Mouse (Mus musculus) right cerebral cortex, postnatal 4 days (tissue): ENCODE measurements around the gene Alkbh6.
A peak's percentile ranks its signal among the peaks of the same experiment; 100 is the strongest.

Experiments
- DNase-seq: peaks from one replicate; pipeline ENCODE4 v3.0.0-alpha.2; 2022

Alkbh6 gene

GRCm38 (mm10) chr7:30308076-30309005, at the start of gene Alkbh6:
Alkbh6 (plus strand) TSS chr7:30308717.
- peak; percentile 88 for DNase-seq

DNA sequence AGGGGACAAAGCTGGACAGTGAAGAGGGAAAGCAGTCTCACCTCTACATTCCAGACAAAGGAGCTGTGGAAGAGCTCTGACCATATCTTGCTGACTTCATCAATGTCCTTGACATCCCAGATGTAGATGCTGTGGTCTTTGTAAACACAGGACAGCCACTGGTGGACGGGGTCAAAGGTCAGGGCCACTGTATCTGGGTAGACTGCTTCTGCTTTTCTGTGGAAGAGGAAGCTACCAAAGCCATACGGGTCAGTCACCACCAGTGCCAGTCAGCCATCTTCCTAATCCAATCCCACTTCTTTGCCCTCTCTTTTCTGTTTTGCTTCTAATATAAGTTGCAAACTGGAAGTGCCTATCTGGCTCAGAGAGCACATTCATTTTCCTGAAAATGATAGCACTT, 43.5 kb upstream of the Alkbh6 start:
- DNase-seq, result no peak

- DNase-seq, result no peak
These were observed 43.0 kb upstream of the Alkbh6 start for GRCm38 (mm10) chr7:30265531-30265930.

DNA sequence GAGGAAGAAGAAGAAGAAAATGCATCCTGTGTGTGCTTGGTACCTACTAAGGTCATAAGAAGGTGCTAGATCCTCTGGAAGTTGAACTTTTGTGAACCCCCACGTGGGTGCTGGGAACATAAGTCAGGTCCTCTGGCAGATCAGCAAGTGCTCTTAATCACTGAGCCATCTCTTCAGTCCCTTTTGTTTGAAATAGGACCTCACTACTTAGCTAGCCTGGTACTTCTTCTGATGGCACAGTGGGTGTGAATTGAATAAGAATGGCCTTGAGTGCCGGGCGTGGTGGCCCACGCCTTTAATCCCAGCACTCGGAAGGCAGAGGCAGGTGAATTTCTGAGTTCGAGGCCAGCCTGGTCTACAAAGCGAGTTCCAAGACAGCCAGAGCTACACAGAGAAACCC, 42.6 kb upstream of the Alkbh6 start:
- no peak for DNase-seq

DNA sequence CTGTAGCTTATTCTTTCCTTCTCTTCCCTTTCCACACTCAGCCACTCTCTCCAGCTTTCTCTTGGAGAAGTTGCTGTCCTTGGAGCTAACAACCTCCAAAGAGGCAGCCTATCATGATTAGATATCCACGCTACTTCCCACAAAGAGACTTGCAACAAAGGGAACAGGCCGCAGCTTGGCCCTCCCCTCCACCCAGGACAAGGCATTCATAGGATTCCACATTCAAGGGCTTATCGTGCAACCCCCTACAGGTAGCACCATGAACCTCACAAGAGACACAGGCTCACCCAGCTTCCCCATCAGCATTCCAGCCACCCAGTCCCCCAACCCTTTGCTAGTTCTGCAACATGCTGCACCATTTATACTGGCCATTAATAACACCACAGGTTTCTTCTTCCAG, 41.7 kb upstream of the Alkbh6 start:
- no peak for DNase-seq

DNA sequence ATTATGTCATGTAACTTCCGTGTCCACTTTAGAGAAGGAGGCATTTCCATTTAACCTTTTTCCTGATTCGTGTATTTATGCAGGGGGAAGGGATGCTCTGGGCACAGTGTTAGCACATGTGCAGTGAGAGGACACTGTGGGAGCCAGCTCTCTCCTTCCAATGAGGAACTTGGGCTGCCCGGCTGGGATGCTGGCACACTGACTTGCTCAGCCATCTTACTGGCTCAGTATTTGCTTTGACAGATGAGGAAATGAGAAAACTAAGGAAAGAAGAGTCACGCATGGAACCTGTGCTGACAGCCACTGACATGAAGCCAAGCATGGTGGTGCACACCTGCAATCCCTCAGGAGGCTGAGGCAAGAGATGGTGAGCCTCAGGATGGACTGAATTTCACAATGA, 38.9 kb upstream of the Alkbh6 start:
- DNase-seq, result no peak

- no peak for DNase-seq
These were observed 34.1 kb upstream of the Alkbh6 start for GRCm38 (mm10) chr7:30274383-30274782.

- no peak for DNase-seq
These were observed 29.6 kb upstream of the Alkbh6 start for GRCm38 (mm10) chr7:30278911-30279310.

- DNase-seq, result no peak
These were observed 29.0 kb upstream of the Alkbh6 start for GRCm38 (mm10) chr7:30279536-30279935.

DNA sequence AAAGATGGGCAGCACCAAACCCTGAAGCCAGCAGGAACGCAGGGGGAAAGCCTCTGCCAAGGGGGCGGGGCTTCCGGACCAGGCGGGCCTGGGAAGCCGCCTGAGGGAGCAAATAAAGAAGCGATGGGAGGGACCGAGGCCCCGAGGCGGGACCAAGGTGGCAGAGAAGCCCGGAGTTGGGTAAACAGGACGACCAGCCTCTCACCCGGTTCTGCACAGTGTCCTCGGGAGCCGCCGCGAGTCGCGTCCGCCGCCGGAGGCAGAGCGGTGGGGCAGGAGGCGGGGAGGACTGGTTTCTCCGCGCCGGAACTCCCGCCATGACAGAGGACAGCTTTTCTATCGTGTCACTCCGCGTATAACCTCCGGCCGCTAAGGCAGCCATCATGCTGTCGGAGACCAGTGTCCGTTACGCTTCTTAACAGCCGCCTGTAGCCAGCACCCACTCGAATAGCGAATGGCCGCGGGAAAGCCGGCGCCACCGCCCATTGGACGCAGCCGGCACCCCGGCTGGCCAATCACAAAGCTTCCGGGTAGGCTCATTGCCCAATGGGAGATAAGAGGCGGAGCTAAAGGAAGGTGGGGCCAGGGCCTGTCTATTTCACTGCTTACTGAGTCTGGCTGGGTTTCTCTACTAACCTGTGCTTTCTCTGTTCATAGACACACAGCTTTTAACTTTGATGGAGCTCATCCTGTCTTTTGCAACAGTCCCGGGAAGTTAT, 28.4 kb upstream of the Alkbh6 start, which contains the start of the genes Thap8 and Wdr62:
Gene Thap8, plus strand, starts transcription at position 144 of the 719 bp plus-strand sequence.
Gene Wdr62, minus strand, starts transcription at position 469 of the 719 bp plus-strand sequence.
- peak; percentile 87 for DNase-seq

DNA sequence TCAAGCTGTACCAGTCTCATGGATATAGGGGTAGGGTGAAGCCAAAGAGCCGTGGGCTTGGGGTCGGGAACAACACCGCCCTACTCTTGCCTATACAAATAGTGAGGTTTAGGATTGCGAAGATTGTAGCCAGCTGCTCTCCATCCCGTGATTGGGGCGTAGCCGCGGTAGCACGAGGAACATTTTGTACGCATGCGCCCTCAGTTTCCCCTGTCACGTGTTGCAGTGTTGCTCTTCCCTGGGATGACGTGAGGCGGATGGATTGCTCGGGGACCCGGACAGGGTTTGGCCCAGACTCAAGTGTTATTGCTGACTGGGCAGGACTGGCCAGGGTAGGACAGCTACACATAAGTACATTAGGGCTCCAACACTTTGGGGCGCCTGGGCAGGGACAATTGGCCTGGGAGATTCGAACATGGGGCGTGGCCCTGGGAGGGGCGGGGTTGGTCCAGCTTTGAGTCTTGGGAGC, 27.8 kb upstream of the Alkbh6 start:
- peak; percentile 83 for DNase-seq

GRCm38 (mm10) chr7:30281522-30281921, 27.0 kb upstream of the Alkbh6 start:
- DNase-seq, result no peak

DNA sequence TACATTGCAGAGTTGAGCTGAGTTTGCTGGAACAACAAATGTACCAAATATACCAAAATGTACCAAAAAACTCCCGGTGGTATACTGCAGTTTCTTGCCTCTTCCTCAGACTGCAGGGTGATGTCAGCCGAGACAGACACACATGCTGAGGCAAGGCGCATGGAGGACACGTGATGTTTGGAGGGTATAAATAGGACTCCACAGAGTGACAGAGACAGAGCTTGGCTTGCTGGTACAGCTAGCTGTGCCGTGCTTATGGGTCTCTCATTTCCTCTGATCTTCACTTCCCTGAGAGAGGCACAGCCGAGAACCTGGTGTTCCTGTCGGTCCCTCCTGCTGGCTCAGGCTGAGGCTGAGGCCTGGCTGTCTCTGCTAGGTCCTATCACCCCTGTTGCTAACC, 25.8 kb upstream of the Alkbh6 start:
- DNase-seq, result no peak

- no peak for DNase-seq
These were observed 21.7 kb upstream of the Alkbh6 start for GRCm38 (mm10) chr7:30286701-30287410.

DNA sequence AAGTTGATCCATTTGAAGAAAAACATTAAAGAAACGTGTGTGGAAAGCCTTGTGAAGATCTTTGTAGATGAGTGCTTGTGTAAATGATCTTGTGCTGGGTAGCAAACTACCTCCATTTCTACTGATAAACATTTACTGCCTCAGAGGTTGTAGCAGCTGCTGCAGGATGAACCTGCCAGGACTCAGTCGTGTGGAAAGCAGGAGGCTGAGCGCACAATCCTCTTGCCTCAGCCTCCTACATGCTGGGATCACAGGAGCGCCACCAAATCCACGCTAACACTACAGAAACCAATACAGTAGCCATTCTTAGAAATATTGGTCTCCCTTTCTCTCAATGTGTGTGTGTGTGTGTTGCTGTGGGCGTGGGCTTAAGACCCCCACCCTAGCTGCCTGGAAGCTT, 20.5 kb upstream of the Alkbh6 start:
- no peak for DNase-seq

- DNase-seq, result no peak
These were observed 19.3 kb upstream of the Alkbh6 start for GRCm38 (mm10) chr7:30289071-30289713.

DNA sequence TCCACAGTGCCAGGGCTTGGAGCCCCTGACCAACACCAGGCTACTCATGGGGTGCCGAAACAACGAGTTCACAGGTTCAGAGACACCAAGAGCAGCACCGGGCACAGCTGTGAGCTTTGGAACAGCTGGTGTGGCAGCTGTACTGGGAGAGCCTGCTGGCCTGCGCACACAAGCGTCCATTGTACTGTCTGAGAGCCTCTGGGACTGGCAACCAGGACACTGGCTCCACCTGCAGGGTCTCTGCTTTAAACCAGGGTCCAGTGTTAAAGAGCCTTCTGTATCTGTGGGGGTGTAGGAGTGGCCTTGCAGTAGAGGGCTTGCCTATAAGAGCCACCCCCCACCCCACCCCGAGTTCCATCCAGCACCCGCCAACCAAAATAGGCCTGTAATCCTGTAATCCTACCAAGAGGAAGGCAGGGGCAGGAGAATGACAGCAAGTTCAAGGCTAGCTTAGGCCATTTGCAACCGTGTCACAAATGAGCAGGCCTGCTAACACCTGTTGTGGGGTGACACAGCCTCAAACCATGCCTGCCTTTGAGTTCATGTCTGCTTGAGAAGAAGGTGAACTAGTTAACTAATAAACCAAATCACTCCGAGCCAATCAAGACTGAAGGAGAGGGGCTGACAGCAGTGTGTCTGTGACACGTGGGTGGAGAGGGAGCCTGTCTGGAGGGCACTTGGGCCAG, 18.7 kb upstream of the Alkbh6 start:
- DNase-seq, result no peak

DNA sequence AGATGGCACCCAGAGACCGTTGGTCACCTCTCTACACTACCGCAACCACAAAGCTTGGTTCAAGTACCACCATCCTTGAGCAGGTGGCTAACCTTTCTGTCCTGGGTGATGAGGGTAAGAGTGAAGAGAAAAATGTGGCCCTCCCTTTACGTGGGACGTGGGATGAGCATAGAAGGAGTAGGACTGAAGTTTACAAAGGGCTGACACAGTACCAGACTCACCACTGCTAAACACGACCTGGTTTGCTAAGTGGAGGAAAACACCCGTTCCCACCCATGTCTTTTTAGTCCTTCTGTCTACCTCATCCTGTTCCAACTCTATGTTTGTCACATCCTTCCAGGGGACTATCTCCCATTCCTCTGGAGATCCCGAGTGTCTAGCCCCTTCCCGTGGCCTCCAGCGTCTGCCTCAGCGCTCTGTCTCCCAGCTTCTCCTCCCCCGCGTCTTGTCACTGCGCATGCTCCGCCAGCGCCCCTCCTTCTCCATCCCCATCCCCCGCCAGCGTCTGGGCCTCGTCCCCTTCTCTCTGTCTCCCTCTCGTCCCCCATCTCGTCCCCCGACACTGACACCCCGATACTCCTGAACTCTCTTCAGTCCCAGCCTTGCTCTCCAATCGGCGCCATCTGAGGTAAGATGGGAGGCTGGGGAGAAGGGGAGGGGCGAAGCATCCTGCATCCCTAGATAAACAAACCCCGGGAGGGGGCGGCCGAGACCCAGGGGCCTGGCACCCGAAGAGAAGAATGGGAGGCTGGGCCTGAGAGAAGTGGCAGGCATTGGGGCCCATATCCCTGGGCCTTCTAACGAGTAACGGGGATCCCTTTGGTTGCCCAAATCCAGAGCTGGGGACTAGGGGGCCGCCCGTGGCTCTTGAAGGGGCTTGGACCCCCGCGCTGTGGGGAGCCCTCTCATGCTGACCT, 17.0 kb upstream of the Alkbh6 start, which contains the start of gene Clip3:
Gene Clip3, plus strand, starts transcription at position 514 of the 917 bp plus-strand sequence.
- DNase-seq, result peak; percentile 90

- no peak for DNase-seq
These were observed 14.7 kb upstream of the Alkbh6 start for GRCm38 (mm10) chr7:30293795-30294194.

DNA sequence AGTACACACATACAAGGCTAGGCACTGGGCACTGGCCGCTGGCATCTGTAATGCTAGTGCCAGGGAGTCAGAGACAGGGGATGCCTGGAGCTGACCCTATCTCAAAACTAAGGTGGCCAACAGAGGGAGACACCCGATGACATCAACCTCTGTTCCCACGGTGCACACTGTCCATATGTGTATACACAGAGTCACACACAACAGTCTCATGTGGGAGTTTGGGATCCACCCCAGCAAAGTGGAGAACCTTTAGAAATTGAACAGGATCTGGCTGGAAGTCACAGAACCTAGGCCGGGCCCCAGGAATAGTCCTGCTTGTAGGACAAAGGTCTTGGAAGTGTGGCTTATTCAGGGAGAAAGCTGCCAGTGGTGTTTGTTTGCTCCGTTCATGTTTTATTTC, 14.2 kb upstream of the Alkbh6 start:
- DNase-seq, result no peak

GRCm38 (mm10) chr7:30295103-30295502, 13.4 kb upstream of the Alkbh6 start:
- no peak for DNase-seq
